Mouse (Mus musculus) erythroblast, embryonic 14.5 days (primary cell): ENCODE measurements around the gene Ramp1. TPM values are rescaled to one million over a fixed set of nuclear protein-coding genes. Genes with fewer than 3 reads are reported as not detected.

Experiments used
- H3K27me3 ChIP-seq: 2 replicates; pipeline ENCODE4 v1.6.1; 2012; ENCODE audit warnings: inconsistent platforms; ENCODE audit not compliant: control insufficient read depth
- H3K36me3 ChIP-seq: 2 replicates; pipeline ENCODE4 v1.6.1; 2012; ENCODE audit warnings: mild to moderate bottlenecking, inconsistent platforms; ENCODE audit not compliant: control insufficient read depth
- H3K4me1 ChIP-seq: 2 replicates; pipeline ENCODE4 v1.6.1; 2012; ENCODE audit warnings: inconsistent platforms; ENCODE audit not compliant: control insufficient read depth
- H3K4me3 ChIP-seq: replicated peaks from 2 replicates; pipeline ENCODE3; 2012; ENCODE audit warnings: moderate library complexity, mild to moderate bottlenecking, inconsistent platforms
- H3K9me3 ChIP-seq: 2 replicates; pipeline ENCODE4 v1.6.1; 2012; ENCODE audit warnings: low read length, inconsistent platforms, mixed read lengths; ENCODE audit not compliant: control insufficient read depth
- GATA1 ChIP-seq: IDR thresholded peaks from 2 replicates; pipeline ENCODE4 v1.6.1; 2012; ENCODE audit warnings: low read length, inconsistent platforms, mixed read lengths
- TAL1 ChIP-seq: IDR thresholded peaks from 3 replicates; pipeline ENCODE4 v1.6.1; 2012; ENCODE audit warnings: low read length, inconsistent platforms, mixed read lengths
- polyA plus RNA-seq: library from polyadenylated mRNA; stranded (reverse); fragments of >175 nt; gene quantifications from 2 replicates; pipeline ENCODE4 v1.2.3, GENCODE M21; 2012

The Ramp1 gene
- polyA plus RNA-seq, 1 experiment, result 0.04 TPM

DNA sequence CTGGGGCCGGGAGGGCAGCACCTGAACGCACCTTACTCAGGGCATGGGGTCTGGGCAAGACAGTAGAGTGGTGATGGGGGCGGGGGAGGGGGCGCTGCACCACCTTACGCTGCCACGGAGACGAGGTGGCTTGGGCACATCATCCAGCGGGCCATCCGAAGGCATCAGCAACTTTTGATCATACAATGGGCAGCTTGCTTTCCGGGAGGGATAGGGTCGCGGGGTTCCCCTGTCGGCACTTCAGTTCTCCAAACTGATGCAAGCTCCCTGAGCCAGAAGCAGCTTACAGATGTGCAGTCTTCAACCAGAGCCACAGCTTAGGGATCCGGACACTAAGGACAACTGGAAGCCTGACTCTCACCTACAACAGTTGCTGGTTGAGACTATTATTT lies 548 bp downstream of the Ramp1 start:
- H3K9me3 ChIP-seq, result no peaks in the 10 kb centered on the region
- no peaks in the 10 kb centered on the region for H3K36me3 ChIP-seq
- H3K4me3 ChIP-seq, result no peak overlapping the region
- peaks cover 10% of the 10 kb centered on the region for H3K4me1 ChIP-seq
- H3K27me3 ChIP-seq, result peaks cover 34% of the 10 kb centered on the region
- TF ChIP-seq GATA1 (no peak), TAL1 (no peak)

DNA sequence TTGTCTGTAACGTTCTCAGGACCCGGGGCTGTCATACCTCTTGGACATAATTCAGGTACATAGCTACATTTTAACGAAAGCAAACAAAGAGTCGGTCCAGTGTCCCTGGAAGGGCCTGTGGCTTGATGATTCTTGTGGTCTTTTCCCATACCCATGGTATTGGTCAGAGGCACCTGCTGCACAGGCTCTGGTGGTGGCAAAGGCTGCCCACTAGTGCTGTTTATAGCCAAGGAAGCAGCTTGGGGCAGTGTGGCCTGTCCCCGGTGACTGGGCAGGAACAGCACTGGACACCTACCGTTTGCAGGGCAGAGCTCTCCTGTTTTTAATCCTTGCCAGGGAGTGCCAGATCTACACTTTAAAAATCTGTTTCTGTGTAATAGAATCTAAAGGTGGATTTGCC lies 1.1 kb downstream of the Ramp1 start:
- H3K4me1 ChIP-seq, result peaks cover 10% of the 10 kb centered on the region

DNA sequence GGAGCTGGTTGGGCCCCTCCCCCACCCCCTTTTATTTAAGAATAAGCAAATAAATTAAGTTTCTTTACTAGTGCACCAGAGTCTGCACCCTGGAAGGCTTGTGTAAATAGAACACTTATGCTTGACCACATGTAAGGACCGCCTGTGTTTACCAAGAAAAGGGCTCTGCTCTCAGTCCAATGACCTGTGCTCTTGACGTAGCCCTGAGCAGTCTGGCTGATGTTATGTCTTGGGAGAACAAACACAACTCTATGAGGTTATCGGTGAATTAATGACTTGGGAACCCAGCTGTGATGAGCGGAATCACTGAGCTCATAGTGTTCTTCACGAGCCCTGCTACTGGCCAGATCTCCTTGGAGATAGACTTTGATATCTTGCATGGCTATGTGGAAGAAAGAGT lies 1.6 kb downstream of the Ramp1 start:
- Histone ChIP-seq H3K4me1 (peaks cover 10% of the 10 kb centered on the region), H3K27me3 (peaks cover 34% of the 10 kb centered on the region), H3K9me3 (no peaks in the 10 kb centered on the region), H3K36me3 (no peaks in the 10 kb centered on the region), H3K4me3 (no peak overlapping the region)
- TF ChIP-seq GATA1, result no peak
- no peak for TF ChIP-seq TAL1

More for the DNA sequence above, 1.1 kb downstream of the Ramp1 start:
- no peak overlapping the region for H3K4me3 ChIP-seq
- no peaks in the 10 kb centered on the region for H3K36me3 ChIP-seq
- TF ChIP-seq GATA1, result no peak
- no peak for TF ChIP-seq TAL1
- H3K27me3 ChIP-seq, result peaks cover 34% of the 10 kb centered on the region
- H3K9me3 ChIP-seq, result no peaks in the 10 kb centered on the region

DNA sequence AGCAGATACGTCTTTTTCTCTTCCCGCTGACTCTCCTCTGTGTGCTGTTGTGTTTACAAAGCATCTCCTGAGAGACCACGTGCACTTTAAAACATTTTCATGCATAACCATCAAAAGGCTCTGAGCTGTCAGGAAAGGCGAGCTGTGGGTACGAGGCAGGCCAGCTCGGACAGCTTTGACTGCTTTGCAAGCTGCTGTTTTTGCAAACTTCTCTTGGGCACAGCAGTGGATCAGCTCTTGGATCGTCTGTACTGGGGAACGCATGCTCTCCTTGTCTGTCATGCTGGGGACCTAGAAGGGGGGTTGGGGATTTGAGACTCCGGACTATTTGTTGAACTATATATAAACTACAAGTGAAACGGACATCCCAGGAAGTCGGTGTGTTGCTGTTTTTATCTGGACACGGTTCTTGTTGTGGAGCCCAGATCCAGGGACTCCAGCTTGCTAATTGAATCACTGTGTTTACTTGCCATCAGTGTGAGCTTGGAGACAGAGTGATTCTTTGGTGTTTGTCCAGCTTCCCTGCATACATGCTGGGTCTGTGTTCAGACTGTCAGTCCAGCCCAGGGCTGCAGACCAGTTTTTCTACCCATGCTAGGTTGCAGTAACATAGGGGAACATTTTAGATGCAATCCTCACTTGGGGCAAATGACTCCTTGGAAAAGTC lies 2.3 kb downstream of the Ramp1 start:
- H3K4me1 ChIP-seq, result peaks cover 10% of the 10 kb centered on the region
- H3K27me3 ChIP-seq, result peaks cover 34% of the 10 kb centered on the region
- no peak overlapping the region for H3K4me3 ChIP-seq
- no peaks in the 10 kb centered on the region for H3K9me3 ChIP-seq
- no peaks in the 10 kb centered on the region for H3K36me3 ChIP-seq
- TF ChIP-seq GATA1, result no peak
- TF ChIP-seq TAL1, result no peak

DNA sequence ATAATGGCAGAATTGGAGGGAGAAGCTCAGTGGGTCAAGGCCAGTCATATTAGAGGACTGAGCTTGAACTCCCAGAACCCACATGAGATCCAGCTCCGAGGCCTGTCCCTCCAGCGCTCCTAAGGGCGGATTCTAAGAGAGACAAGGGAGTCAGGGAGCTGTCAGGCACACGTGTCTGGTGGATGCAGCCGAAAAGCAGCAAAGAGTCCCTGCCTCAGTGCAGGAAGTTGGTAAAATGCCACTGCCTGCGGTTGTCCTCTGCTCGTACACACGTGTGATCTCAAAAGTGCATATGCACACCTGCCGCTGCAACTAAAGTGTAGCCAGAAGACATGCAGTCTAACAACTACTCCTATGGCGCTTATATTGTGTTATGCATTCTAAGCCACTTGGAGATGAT lies 3.7 kb downstream of the Ramp1 start:
- H3K4me3 ChIP-seq, result no peak overlapping the region
- no peak for TF ChIP-seq GATA1
- TF ChIP-seq TAL1, result no peak
- H3K27me3 ChIP-seq, result peaks cover 34% of the 10 kb centered on the region
- peaks cover 21% of the 10 kb centered on the region for H3K4me1 ChIP-seq
- H3K36me3 ChIP-seq, result no peaks in the 10 kb centered on the region
- H3K9me3 ChIP-seq, result no peaks in the 10 kb centered on the region

DNA sequence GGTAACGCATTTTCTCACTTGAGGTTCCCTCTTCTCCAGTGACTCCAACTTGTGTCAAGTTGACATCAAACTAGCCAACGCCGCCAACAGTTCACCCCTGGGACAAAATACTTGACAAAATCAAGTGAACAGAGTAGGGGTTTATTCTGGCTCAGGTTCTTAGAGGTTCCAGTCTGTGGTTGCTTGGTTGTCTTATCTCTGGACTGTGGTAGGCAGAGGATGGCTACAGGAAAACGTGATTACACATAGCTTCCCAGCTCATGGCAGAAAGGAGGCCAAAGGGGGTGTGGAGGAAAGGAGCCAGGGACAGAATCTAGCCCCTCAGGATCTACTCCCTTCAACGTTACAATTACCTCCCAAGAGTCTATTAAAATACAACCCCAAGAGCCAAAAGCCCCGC lies 7.1 kb downstream of the Ramp1 start:
- Histone ChIP-seq H3K27me3 (peaks cover 4% of the 10 kb centered on the region), H3K9me3 (no peaks in the 10 kb centered on the region), H3K4me3 (no peak overlapping the region), H3K36me3 (no peaks in the 10 kb centered on the region), H3K4me1 (peaks cover 11% of the 10 kb centered on the region)
- no peak for TF ChIP-seq GATA1
- TF ChIP-seq TAL1, result no peak

DNA sequence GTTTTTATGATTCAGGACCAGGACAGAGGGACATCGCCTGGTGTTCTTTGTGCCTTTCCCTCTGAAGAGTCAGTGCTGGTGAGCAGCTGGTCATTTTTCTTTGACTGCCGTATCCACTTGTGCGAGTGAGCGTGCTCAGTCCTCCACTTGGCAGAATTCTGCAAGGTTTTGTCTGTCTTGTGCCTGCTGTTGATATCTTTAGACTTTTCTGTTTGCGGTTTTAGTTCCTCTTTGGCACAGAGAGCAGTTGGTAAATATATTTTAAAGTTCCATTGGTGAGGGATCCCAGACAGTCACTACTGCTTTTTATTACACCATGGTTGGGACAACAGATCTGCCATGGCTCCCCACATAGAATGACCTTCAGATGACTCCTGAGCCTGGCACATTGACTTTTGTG lies 7.7 kb downstream of the Ramp1 start:
- Histone ChIP-seq H3K36me3 (no peaks in the 10 kb centered on the region), H3K9me3 (no peaks in the 10 kb centered on the region), H3K4me3 (no peak overlapping the region), H3K4me1 (peaks cover 11% of the 10 kb centered on the region), H3K27me3 (no peaks in the 10 kb centered on the region)
- TF ChIP-seq GATA1 (no peak), TAL1 (no peak)

DNA sequence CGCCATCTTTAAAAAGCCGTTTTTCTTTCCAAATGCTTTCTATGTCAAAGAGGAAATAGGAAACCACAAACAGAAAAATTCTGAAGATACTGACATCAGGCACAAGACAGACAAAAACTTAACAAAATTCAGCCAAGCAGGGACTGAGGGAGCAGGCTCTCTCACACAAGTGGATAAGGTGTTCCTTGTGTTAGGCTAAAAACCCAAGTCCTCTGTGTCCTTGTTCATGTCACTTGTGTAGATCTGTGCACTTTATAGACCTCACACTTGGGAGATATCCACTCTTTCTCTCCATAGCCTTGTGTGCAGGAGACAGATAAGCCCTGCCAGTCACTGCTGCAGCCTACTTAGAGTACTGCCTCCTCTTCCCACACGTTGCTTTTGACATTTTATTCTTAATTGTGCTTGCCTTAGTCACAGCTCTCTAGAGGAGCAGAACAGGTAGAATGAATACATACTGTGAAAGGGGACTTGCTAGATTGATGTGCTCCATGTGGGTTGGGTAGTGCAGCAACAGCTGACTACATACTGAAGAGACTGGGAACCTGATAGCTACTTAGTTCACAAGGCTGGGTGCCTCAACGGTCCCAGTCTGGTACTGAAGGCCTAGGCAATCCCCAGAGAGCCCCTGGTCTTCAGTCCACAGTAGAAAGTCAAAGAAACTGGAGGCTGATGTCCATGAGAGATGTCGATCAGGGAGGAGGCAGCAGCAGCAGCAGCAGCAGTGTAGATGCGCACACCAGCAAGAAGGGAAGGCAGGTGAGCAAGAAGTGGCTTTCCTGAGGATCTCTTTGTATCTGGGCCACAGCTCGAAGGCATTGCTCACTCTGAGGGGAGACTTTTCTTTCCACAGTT lies 8.4 kb downstream of the Ramp1 start:
- Histone ChIP-seq H3K36me3 (no peaks in the 10 kb centered on the region), H3K9me3 (no peaks in the 10 kb centered on the region), H3K4me1 (peaks cover 11% of the 10 kb centered on the region), H3K27me3 (no peaks in the 10 kb centered on the region), H3K4me3 (no peak overlapping the region)
- TF ChIP-seq TAL1 (0 out of 3 replicates have a peak, but pooled peaks have one; percentile 9), GATA1 (no peak)

DNA sequence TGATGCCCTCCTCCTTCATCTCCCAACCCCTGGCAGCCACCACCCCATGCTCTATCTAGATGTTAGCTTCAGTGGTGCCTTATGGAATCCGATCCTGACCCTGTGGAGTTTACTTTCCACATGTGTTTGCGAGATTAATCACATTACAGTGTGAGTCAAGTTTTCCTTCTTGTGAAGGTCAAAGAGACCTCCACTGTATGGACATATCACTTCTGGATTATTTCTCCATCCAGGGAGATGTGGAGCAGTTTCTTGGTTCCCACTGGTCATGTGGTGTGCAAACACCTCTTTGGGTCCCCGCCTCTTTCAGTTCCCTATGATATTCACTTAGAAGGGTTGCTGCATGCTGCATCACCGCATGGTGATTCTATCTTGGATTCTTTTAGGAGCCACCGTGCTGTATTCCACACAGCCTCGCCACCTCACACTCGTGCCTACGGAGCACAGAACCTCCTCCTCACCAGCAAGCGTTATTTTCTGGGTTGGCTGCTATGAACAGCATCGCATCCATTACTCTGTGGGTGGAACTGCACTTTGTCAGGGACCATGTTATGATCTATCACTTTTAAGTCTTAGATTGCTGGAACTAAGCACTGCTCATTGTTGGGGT lies 9.3 kb downstream of the Ramp1 start:
- no peaks in the 10 kb centered on the region for H3K9me3 ChIP-seq
- no peak overlapping the region for H3K4me3 ChIP-seq
- no peaks in the 10 kb centered on the region for H3K27me3 ChIP-seq
- no peak for TF ChIP-seq TAL1
- no peak for TF ChIP-seq GATA1
- H3K4me1 ChIP-seq, result peaks cover 11% of the 10 kb centered on the region
- no peaks in the 10 kb centered on the region for H3K36me3 ChIP-seq
